Mouse (Mus musculus) induced T-regulatory cell, adult 2 months (primary cell): ENCODE data around the gene Rnasek.
A peak's percentile ranks its signal among the peaks of the same experiment; 100 is the strongest.

ENCODE experiments used
- DNase-seq: peaks from one replicate; pipeline ENCODE4 v3.0.0-alpha.2; 2012; ENCODE audit warnings: low read depth

The Rnasek gene

DNA sequence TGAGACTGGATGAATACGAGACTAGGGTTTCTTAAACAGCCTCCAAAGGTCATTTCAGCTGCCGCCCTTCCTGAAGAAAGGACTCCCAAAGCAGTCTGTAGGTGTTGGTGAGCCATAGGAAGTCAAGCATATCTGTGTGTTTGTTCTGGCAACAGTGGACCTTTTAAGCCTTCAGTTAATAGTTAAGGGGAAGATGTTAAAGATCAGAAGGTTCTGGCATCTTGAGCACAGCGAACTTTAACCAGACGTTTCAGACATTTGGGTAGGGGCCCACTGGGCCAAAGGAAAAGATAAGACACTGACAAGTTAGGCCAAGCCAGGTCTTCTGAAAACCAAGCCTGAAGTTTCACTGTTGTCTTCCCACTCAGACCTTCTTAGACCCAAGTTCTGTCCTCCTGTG, 21.6 kb downstream of the Rnasek start:
- no peak for DNase-seq

DNA sequence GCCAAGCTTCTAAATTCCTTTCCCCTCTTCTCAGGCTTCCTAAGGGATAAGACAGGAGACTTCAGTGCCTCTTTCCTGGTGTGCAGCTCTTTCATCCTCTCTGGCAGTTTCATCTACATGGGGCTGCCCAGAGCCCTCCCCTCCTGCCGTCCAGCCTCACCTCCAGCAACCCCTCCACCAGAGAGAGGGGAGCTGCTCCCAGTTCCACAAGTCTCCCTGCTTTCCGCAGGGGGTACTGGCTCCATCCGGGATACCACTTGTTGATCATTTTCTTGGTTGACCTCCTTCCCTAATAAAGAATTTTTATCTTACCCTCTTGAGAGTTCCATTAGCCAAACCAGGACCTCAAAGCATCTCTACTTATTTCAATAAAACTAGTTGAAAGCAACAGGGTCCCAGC, 23.5 kb downstream of the Rnasek start:
- no peak for DNase-seq

DNA sequence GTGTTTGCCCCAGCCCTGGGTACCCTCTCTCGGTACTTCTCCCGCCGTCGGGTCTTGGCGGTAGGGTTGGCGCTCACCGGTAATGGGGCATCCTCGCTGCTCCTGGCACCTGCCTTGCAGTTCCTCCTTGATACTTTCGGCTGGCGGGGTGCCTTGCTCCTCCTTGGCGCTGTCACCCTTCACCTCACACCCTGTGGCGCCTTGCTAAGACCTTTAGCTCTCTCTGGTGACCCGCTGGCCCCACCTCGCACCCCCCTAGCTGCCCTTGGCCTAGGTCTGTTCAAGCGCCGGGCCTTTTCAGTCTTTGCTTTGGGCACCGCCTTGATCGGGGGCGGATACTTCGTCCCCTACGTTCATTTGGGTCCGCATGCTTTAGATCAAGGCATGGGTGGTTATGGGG, 24.3 kb downstream of the Rnasek start:
- DNase-seq: no peak

DNA sequence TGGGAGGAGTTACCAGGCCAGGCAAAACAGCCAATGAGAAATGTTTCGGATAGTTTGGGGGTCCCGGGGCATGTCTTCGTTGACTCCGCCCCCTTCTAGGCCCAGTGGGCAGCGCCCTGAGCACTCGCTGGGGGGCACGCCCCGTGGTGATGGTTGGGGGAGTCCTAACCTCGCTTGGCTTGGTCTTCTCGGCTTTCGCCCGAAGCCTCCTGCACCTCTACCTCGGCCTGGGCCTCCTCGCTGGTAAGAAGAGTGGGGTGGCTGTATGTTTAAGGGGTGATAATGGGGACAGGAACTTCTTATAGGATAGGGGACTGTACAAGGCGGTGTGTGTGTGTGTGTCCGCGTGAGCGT, 24.8 kb downstream of the Rnasek start:
- DNase-seq: peak; percentile 17

DNA sequence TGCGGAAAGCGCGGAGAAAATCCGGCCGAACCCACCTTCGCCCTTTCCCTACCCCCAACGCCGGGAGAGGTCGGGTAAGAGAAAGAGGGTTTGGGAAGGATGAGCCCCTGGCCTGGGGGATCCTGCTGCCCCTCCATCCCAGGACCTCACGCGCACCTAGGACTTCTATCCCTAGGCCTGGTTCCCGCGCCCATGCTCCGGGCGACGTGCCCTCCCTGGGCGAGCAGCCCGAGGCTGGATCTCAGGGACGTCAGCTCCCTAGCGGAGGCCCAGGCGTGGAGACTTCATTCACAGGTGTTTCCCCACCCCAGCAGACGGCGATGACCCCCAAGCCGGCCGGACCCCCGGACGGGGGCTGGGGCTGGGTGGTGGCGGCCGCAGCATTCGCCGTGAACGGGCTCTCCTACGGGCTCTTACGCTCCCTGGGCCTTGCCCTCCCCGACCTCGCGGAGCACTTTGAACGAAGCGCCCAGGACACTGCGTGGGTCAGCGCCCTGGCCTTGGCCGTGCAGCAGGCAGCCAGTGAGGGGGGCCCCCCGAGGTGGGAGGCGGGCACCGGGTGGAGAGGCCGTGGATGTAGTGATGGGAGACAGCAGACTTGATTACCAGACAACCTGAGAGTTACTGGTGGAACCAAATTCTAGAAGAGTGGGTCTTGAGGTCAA, 25.3 kb downstream of the Rnasek start:
- DNase-seq: no peak

DNA sequence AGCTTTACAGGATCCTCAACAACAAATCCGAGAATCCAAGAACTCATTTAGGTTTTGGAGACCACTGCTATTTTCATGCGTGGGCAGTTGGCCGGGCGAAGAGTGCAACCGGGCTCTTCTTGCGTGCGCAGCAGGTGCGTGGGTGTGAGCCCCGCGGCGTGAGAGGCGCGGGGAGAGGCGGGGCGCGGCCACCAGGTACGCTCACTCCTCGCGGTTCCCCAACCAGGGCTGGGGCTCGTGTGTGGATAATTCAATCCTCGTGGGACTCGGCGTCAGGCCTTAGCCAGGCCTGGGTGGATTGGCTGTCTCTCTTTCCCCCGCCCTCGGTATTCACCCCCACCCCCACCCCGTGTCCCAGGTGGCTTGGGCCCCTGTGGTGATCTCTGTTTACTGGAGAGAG, 25.9 kb downstream of the Rnasek start:
- DNase-seq: peak; percentile 37

DNA sequence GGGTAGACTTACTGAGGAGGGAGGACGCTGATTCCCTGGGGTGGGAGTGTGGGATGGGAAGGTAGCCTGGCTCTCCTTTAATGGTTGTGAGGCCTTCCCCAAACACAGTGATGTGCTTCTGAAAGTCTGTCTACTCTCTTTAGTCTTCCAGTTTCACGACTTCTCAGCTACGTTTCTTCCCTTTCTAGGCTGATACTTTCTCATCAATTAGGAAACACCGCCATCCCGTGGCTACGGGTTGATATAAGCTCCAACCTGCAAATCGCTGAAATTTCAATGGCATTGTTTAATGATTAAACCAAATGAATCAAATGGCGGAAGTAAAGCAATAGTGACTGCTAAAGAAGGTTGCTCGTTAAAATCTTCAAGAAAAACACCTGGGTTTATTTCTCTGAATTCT, 26.7 kb downstream of the Rnasek start:
- peak; percentile 78 for DNase-seq

DNA sequence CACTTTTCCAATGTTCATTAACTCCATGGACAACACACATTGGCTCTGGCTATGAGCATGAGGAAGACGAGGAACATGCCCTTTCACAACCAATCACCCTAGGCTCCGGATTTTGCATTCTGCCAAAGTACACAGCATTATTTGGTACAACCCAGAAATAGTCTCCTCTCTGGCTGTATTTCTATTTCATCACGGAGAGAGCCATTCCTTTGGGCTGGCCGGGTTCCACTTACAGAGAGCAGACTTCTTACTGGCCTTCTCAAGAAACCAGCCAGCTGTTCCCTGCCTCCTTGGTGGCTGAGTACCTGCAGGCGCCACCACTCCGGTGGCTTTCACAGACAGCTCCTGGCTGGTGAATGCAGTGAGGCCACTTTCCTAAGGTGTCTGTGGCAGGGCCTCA, 27.2 kb downstream of the Rnasek start, which contains the start of gene Slc16a11:
Gene Slc16a11 (plus strand): TSS at position 330 of the 400 bp plus-strand sequence.
- no peak for DNase-seq

DNA sequence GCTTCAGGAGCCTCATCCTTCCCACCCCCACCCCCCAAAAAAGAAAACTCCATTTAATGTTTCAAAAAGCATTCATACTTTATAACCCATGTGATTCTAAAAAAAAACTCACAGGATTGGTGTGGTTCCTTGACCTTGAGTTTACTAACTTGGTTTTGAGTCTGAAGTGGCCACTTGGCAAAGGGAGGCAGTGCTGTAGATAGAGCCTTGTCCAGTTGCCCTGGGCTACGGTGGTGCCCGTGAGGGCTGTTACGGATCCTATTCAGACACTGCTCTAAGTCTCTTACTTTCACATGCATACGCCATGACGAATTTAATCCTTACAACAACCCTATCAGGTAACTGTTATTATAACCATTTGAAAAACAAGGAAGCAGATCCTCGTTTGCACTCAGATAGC, 27.7 kb downstream of the Rnasek start:
- no peak for DNase-seq

DNA sequence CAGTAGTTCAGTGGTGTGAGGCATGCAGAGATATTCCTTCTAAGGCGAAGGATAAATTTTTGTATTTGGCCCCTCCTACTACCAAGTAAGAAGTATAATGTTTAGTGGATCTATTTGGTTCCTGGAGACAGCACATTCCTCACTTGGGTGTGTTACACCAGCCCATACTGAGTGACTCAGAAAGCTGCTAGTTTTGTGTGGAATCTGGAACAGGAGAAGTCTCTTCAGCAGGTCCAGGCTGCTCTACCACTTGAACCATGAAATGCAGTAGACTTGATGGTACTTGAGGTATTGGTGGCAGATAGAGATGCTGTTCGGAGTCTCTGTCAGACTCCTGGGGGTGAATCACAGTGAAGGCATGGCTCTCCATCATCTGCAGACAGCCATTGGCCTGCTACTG, 29.0 kb downstream of the Rnasek start:
- DNase-seq: no peak

DNA sequence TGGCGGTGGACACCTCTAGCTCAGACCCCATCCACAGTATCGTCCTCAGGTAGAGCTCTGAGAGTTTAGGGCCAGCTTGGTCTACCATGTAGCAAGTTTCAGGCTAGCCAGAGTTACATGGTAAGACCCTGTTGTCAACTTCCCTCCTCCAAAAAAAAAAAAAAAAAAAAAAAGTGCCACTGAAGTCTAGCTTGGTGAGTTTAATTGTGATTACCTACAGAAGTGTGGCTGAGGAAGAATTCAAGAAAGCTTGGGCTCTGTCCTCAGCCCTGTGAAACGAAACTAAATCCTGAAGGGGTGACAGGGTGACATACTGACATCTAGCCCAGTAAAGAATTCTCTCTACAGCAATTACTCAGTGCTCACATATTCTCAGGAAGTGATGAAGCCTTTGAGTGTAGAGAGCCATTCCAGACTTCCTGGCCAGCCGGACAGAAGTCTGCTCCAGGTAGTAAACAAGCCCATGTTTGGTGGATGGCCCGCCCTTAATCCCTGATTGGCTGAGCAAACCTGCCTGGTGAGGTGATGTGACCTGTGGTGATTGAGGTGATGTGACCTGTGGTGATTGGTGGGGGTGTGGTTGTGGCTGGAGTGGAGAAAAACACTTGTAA, 30.8 kb downstream of the Rnasek start:
- DNase-seq: peak; percentile 35

DNA sequence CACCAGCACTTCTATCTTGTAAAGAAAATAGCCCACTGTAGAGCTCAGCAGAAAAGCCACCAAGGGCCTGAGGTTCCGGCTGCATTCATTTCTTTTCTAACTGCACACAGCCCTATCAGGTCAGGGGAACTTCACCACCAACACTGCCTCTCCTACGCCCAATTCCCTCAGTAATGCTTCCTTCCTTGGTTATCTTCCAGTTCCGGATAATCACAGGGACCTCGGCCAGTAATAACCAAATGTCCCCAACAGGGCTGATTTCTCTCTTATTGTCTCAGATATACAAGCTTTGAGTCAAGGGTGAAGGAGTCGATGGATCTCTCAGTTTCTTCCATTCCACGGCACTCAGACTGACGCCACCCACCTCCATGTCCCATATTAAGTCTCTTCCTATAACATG, 32.4 kb downstream of the Rnasek start:
- no peak for DNase-seq

DNA sequence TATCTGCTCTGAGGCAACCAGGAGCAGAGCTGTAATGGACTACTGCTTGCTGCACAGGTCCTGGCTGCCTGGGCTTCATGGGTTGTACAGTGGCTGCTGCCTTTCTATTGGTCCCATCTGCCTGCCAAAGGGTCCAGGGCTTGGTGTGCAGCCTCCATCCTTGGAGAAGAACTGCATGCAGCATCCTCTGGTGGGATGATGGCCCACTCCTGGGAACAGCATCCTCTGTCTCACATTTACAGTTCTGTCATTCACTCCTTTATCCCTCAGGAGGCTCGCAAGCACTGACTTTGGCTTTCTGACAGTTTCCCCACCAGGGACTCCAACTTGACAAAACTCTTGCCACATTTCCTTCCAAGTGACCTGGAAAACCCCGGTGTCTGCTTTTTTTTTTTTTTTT, 32.8 kb downstream of the Rnasek start:
- DNase-seq: no peak

DNA sequence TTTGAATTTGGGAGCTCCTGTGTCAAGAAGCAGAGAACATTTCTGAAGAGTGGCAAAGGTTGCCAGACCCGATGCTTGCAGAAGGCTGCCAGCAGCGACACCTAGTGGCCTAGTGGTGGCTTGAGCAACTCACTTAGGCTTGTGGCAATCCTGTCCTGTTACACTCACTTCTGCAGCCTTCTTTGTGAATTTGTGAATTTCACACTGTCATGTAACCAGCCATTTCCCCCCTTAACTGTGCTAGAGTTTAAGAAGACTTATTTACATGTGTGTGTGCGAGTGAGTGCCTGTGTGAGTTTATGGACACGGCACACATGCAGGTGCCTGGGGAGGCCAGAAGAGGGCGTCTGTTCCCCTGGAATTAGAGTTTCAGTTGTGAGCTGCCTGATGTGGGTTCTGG, 38.0 kb downstream of the Rnasek start:
- DNase-seq: peak; percentile 86

DNA sequence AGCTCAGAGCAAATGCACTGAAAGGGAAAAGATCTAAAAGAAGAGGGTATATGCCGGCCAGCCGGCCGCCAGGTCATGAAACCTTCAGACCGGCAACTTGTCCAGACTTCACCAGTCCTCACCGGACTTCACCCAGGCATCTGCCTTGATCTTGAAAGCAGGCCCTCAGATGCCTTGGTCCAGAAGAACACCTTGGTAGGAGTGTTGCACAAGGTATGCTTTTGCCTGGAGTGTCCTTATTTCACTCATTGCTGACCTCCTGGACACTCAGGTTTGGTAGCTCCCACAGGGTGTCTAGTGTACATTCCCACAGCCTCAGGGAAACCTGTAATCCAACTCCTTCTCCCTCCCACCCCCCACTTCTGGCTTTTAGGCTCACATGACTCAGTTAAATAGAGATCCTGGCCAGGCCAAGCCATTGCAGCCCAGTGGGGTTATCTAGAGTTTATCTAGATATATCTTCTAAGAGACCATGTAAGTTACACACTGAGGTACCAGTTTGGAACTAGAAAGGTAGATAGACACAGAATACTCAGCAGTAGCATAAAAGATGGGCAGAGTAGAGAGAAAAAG, 39.5 kb downstream of the Rnasek start:
- DNase-seq: no peak

DNA sequence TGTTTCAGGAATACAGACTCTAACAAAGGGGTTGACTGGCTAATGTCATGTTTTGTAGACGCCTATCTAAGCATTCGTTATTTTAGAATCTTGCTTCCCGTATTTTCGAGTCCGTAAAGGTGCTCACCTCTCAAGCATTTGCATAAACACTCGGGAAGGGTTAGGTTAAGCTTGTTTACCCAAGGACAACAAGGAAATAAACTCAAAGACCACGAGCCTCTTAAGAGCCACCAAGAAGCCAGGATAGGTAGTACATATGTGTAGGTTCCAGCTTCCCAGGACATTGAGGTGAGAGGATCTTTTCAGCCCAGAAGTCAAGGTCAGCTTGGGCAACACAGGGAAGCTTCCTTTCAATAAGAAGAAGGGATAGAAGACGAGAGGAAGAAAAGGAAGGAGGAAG, 40.5 kb downstream of the Rnasek start:
- no peak for DNase-seq

DNA sequence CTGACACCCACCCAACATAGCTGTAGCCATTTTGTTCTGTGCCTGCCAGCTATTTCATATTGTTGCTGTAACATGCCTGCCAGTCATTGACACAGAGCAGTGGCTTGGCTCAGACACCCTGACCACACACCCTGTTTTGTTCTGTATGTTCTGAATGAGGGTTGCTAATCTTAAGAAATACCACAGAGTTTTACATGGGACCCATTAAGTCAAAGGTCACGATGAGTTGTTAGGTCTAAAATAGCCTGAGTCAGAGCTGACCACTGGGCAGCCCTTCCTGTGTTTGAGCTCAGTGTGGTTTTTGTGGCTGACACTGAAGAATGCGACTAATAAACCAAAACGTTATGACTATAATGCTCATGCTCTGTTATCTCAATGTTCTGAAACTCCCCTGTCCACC, 41.3 kb downstream of the Rnasek start:
- no peak for DNase-seq

DNA sequence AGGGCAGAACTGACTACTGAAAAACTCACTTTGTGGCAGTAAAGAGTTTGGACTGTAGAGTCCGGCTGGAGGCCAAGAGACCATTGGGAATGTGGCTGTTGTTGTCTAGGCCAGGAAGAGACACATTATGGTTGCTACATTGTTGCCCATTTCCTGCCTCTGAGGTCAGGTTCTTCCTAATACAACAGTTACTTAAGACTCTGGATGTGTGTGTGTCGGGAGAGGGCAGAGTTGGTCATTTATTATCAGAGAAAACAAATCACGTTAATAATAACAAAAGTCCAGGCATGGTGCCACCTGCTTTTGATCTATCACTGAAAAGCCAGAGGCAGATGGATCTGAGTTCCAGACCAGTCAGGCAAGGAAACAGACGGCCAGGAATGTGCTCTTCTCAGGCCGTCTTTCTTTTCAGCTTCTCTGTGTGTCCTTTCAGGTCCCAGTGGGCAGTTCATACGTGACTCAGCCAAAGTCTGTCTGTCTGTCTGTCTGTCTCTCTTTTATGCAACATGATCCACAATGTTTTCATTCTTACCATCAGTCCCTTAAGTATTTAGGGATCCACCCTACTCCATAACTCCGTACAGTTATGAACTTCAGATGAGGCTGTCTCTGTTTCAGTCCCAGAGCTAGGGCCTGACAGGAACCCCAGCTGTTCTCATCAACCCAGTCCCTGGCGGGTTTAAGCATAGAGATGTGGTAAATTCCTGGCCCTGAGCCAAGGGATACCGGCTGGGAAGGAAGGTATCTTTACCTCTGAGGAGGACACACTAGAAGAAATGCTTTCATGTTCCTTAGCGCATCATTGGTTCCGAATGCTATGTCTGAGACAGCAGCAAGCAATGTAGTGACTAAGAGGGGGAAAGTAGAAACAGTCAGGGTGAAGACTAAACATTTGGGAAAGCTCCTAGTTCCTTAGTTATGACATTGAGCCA, 46.0 kb downstream of the Rnasek start:
- no peak for DNase-seq

DNA sequence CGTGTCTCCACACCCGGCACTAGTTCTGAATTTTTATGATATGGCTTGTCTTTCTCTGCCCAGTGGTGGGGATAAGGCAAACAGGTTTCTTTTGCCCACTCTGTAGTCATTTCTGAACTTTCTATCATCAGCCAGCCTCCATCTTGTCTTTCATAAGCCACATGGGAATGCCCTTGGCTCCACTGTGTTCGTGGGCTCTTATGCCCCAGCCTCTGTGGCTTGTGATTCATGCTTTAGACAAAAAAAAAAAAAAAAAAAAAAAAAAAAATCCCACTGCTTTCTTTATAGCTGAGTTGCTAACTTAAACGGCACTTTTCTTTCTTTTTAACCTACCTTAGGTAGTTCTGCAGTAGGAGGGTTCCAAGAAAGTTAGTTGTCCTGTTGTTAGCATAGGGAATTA, 47.5 kb downstream of the Rnasek start:
- DNase-seq: no peak

DNA sequence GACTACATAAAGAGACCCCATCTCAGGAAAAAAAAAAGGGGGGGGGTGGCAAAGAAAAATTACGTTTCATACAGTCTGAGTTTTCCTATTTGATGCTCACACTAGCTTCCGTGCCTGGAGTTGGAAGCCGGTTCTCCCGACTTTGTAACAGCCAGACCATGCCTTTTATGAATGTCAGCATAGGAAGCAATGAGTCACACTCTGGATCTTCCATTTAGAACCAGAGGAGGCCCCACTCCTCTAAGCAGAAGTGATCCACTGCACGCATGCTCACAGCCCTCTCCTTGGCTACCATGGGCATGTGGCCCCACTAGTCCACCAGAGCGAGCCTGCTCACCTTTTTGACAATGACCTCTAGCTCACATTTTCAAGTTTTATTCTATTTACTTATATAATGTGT, 48.5 kb downstream of the Rnasek start:
- DNase-seq: no peak

DNA sequence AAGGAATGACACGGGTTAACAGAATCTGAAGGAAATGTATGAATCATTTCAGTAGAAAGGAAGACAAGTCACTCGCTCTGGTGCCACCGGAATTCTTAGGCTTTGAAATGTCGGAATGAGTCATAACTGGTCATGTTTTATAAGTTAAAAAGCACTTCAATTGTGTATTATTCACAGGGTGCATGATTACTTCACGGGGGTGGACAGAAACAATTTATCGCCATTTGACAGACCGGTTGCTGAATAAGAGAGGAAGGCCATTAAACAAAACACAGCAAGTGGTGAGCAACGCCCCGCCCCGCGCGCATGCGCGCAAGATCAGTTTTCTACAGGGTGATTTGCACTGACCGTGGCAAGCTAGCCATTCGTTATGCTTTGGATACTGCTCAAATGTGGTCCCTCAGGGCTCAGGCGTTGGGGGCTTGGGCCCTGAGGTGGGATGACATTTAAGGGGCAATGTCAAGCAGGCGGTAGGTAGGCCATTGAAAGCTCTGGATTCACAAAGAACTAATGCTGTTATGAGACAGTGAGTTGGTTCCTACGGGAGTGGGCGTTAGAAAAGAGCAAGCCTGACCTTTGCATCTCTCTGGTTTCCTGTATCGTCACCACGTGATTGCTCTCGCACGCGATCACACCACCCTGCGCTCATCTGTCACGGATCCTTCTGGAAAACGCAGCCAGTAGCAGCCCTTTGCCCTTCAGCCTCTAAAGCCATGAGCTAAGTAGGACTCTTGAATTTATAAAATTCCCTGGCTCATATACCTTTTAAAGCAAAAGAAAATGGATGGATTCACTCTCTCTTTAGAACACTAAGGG, 50.1 kb downstream of the Rnasek start:
- DNase-seq: peak; percentile 24
